In the genomic region with DNA sequence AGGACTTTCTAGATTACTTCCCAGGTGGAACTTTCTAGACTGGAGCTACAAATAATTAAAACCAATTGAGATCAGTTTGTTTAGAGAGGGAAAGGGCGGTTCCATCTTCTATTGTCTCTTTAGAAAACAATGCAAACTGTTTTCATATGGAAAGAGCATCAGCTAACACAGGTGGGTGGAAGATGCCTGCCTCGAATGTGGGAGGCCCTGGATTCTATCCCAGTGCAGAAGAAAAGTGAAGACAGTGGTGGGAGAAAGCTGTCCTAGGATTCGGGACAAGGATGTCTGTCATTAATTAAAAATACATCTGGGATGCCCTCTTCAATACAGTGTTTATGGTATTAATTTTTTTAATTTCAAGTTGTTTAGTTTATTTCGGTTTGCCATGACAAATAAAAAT, we compare ENCODE assay signal across 25 mouse cellular contexts. TPM values are rescaled to one million over a fixed set of nuclear protein-coding genes. Genes with fewer than 3 reads are reported as not detected.
DNase-seq lines count a peak whose midpoint lies in the region; ATAC-seq and TF ChIP-seq lines count a peak whose summit lies in the region.
"Had no signal": no experiment of that assay in that cellular context is flagged by ENCODE, and none has a peak within 500 bp of the region (broad histone marks: within the 10 kb centered on the region; RNA-seq: fewer than 3 reads in every experiment).

No protein-coding gene starts in this region.

- H3K4me3 ChIP-seq in E14TG2a.4 (replicated peaks; ENCODE audit: low read length): peak overlapping the region; percentile 20; the same call in 1 of the 2 replicates
- H3K4me3 ChIP-seq in forebrain, postnatal 0 days (ENCODE audit: low read depth, low read length): no peak overlapping the region
- H3K4me3 ChIP-seq: embryonic facial prominence, embryonic 13.5 days; embryonic facial prominence, embryonic 15.5 days; erythroblast, embryonic 14.5 days; forebrain, embryonic 10.5 days; forebrain, embryonic 12.5 days had no signal

- H3K4me2 ChIP-seq in forebrain, postnatal 0 days (ENCODE audit: low read depth): no peak overlapping the region
- H3K4me2 ChIP-seq: embryonic facial prominence, embryonic 13.5 days; embryonic facial prominence, embryonic 15.5 days; forebrain, embryonic 12.5 days had no signal

- 76% methylated on average over 4 of the region's 4 CpGs for WGBS in forebrain, postnatal 0 days

- DNase-seq in adrenal gland, postnatal 10 days: peak; percentile 1
- no peak for DNase-seq in adrenal gland, postnatal 14 days
- peak; percentile 16 for DNase-seq in right cerebral cortex, postnatal 25 days
- DNase-seq in right cerebral cortex, adult 2 months (ENCODE audit: low spot score in 2 of 2): no peak
- no peak for DNase-seq in forebrain, postnatal 0 days
- DNase-seq: adrenal gland, adult 2 months; adrenal gland, postnatal 25 days; B cell, adult 2 months; cerebellum, adult 11 months; cerebellum, adult 18-20 months; cerebellum, adult 8-10 months; cerebellum, adult 9-11 months; cerebellum, postnatal 14 days; cerebellum, postnatal 36 days; embryo, embryonic 11 days had no signal

- peaks cover 92% of the 10 kb centered on the region for H3K4me1 ChIP-seq in E14TG2a.4 (replicated peaks; ENCODE audit: low read depth, low read length)
- no peaks in the 10 kb centered on the region for H3K4me1 ChIP-seq in forebrain, postnatal 0 days (ENCODE audit: insufficient read depth)

- no peak overlapping the region for H3K9ac ChIP-seq in forebrain, postnatal 0 days
- H3K9ac ChIP-seq: embryonic facial prominence, embryonic 13.5 days; embryonic facial prominence, embryonic 15.5 days; forebrain, embryonic 12.5 days had no signal

- no peak for TF ChIP-seq CTCF in E14TG2a.4 (conservative IDR thresholded peaks at IDR 0.05; ENCODE audit: low read length)
- no peak for TF ChIP-seq CTCF in forebrain, postnatal 0 days (IDR thresholded peaks at IDR 0.05; ENCODE audit: low read depth)

- H3K9me3 ChIP-seq in E14TG2a.4 (ENCODE audit: low read length): no peaks in the 10 kb centered on the region
- H3K9me3 ChIP-seq in forebrain, postnatal 0 days (ENCODE audit: low read length): no peaks in the 10 kb centered on the region
- H3K9me3 ChIP-seq: embryonic facial prominence, embryonic 13.5 days; embryonic facial prominence, embryonic 15.5 days; forebrain, embryonic 10.5 days; forebrain, embryonic 12.5 days had no signal

- H3K36me3 ChIP-seq in E14TG2a.4 (ENCODE audit: insufficient read depth, low read length): no peaks in the 10 kb centered on the region
- no peaks in the 10 kb centered on the region for H3K36me3 ChIP-seq in forebrain, postnatal 0 days (ENCODE audit: insufficient read depth)
- H3K36me3 ChIP-seq: embryonic facial prominence, embryonic 13.5 days; embryonic facial prominence, embryonic 15.5 days; forebrain, embryonic 10.5 days; forebrain, embryonic 12.5 days had no signal

- no peaks in the 10 kb centered on the region for H3K27me3 ChIP-seq in E14TG2a.4 (ENCODE audit: insufficient read depth, low read length)
- no peaks in the 10 kb centered on the region for H3K27me3 ChIP-seq in forebrain, postnatal 0 days (ENCODE audit: insufficient read depth, low read length)
- H3K27me3 ChIP-seq: embryonic facial prominence, embryonic 13.5 days; embryonic facial prominence, embryonic 15.5 days; forebrain, embryonic 12.5 days had no signal

- no peak overlapping the region for H3K27ac ChIP-seq in forebrain, postnatal 0 days (ENCODE audit: low read depth, low read length)
- H3K27ac ChIP-seq: embryonic facial prominence, embryonic 13.5 days; embryonic facial prominence, embryonic 15.5 days; forebrain, embryonic 10.5 days; forebrain, embryonic 12.5 days had no signal

- no peak for ATAC-seq in forebrain, postnatal 0 days
- ATAC-seq: forebrain, embryonic 14.5 days; forebrain, embryonic 16.5 days had no signal

RNA-seq across cellular contexts. Expression of gene Rsph1, which starts 10.0 kb away (rescaled TPM):
- 1 to 10 TPM; 3.5 to 4.6 TPM for total RNA-seq in adrenal gland, postnatal 10 days (2021)
- 6.4 and 6.7 TPM in 2 replicates for total RNA-seq in adrenal gland, postnatal 14 days (2021)
- total RNA-seq in forebrain, postnatal 0 days (2014; rRNA removed): 2.8 and 6.0 TPM in 2 replicates
- 6.9 and 11.3 TPM in 2 replicates for polyA plus RNA-seq in forebrain, postnatal 0 days (2015; fragmentation: Nextera tagmentation; extraction: Ambion mirVana)
- total RNA-seq: CH12.LX; common myeloid progenitor, adult 5-6 weeks had no signal
- polyA plus RNA-seq: erythroblast, embryonic 14.5 days had no signal

RNA-seq across cellular contexts. Expression of gene Slc37a1, which starts 19.5 kb away (rescaled TPM):
- total RNA-seq in adrenal gland, postnatal 10 days (2021): 10 to 100 TPM in 1 of 2 experiments, 1 to 10 TPM in 1; 4.4 to 10.9 TPM
- total RNA-seq in adrenal gland, postnatal 14 days (2021): 6.7 and 13.3 TPM in 2 replicates
- 10.0 and 15.3 TPM in 2 replicates for total RNA-seq in forebrain, postnatal 0 days (2014; rRNA removed)
- 4.7 and 6.7 TPM in 2 replicates for polyA plus RNA-seq in forebrain, postnatal 0 days (2015; fragmentation: Nextera tagmentation; extraction: Ambion mirVana)

RNA-seq across cellular contexts. Expression of gene Ubash3a, which starts 59.5 kb away (rescaled TPM):
- total RNA-seq in adrenal gland, postnatal 10 days (2021): 1 to 10 TPM in 1 of 2 experiments, under 1 TPM in 1; 0.69 to 1.3 TPM
- total RNA-seq in adrenal gland, postnatal 14 days (2021): 0.63 and 3.1 TPM in 2 replicates
- 0.14 and 0.54 TPM in 2 replicates for total RNA-seq in forebrain, postnatal 0 days (2014; rRNA removed)
- not detected in 2 replicates for polyA plus RNA-seq in forebrain, postnatal 0 days (2015; fragmentation: Nextera tagmentation; extraction: Ambion mirVana)
- total RNA-seq: adrenal gland, postnatal 25 days had no signal
- polyA plus RNA-seq: forebrain, embryonic 14.5 days; forebrain, embryonic 16.5 days had no signal

Comparison
In these comparisons a context has a peak if more than half of its experiments do, and no peak if none do; other contexts are left out.
1. DNase-seq: peak in adrenal gland, postnatal 10 days (single experiment) and right cerebral cortex, postnatal 25 days (single experiment); none in adrenal gland, postnatal 14 days (single experiment), right cerebral cortex, adult 2 months (0 of 2) and forebrain, postnatal 0 days (single experiment).